Mouse (Mus musculus): Measurements from ENCODE around the gene Zfp39. TPM values are rescaled to one million over a fixed set of nuclear protein-coding genes. Genes with fewer than 3 reads are reported as not detected.

Zfp39 gene
- total and polyA plus RNA-seq, 2 experiments from 2014 or later = 4.7 to 7.1 TPM

DNA sequence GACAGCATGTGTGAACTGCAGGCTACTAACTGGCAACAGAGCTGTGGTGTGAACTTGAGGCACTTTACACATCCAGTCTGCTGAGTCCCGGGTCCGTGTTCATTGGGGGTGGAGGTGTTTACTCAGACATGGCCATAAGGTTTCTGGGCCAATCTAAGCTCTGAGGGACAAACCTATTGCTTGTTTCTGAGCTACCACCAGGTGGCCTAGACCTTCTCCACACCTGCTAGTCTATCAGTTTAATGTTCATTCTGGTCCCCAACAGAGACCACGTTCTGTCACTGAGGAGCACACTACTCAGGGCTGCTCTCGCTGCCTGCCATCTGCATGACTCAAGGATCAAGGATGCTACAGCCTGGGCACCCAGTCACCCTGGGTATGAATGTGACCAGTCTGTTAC is 27.6 kb upstream of the Zfp39 start:
- DNase-seq (ENCODE audit: low spot score) (peak; percentile 44), ATAC-seq (peak; percentile 41)
- Histone ChIP-seq H3K4me2 (ENCODE audit: low read depth, low read length) (no peak overlapping the region), H3K9ac (replicated peaks; ENCODE audit: low read length) (no peak overlapping the region), H3K9me3 (ENCODE audit: low read length) (no peaks in the 10 kb centered on the region), H3K4me1 (ENCODE audit: insufficient read depth, low read length) (0 out of 2 replicates have a peak, but pooled peaks cover 1% of the 10 kb centered on the region), H3K4me3 (ENCODE audit: low read length) (no peak overlapping the region), H3K27ac (no peak overlapping the region), H3K27me3 (ENCODE audit: insufficient read depth, low read length) (no peaks in the 10 kb centered on the region), H3K36me3 (ENCODE audit: insufficient read depth, low read length) (peaks cover 45% of the 10 kb centered on the region; the same call in 1 of the 2 replicates)
- TF ChIP-seq CTCF (IDR thresholded peaks at IDR 0.05; ENCODE audit: low read depth) = peak; percentile 57
- WGBS = 64% methylated on average over 4 of the region's 4 CpGs

DNA sequence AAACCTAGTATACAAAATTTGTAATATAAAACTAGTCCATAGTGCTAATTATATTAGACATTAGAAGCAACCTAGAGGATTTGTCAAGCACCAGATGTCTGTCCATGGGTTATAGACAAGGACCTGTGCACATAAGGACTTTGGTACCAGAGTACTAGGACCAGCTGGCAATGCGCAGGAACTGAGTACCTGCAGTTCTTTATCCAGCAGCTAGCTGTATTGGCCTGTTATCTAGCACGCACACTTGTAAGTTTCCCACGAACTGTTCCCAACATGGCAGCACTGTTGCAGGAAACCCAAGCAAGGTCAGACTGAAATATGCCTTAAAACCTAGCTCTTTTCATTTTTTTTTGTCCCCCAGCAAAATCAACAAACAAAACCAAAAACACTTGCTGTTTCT is 26.2 kb upstream of the Zfp39 start:
- ATAC-seq = no peak
- no peak for DNase-seq (ENCODE audit: low spot score)
- no peaks in the 10 kb centered on the region for H3K4me1 ChIP-seq (ENCODE audit: insufficient read depth, low read length)
- no peak overlapping the region for H3K4me2 ChIP-seq (ENCODE audit: low read depth, low read length)
- H3K9ac ChIP-seq (replicated peaks; ENCODE audit: low read length) = no peak overlapping the region
- no peak overlapping the region for H3K27ac ChIP-seq
- no peaks in the 10 kb centered on the region for H3K9me3 ChIP-seq (ENCODE audit: low read length)
- peaks cover 34% of the 10 kb centered on the region; the same call in 1 of the 2 replicates for H3K36me3 ChIP-seq (ENCODE audit: insufficient read depth, low read length)
- H3K4me3 ChIP-seq (ENCODE audit: low read length) = no peak overlapping the region
- WGBS = 84% methylated on average over 3 of the region's 3 CpGs
- no peak; the same call in 1 of the 2 replicates for TF ChIP-seq CTCF (IDR thresholded peaks at IDR 0.05; ENCODE audit: low read depth)
- no peaks in the 10 kb centered on the region for H3K27me3 ChIP-seq (ENCODE audit: insufficient read depth, low read length)

DNA sequence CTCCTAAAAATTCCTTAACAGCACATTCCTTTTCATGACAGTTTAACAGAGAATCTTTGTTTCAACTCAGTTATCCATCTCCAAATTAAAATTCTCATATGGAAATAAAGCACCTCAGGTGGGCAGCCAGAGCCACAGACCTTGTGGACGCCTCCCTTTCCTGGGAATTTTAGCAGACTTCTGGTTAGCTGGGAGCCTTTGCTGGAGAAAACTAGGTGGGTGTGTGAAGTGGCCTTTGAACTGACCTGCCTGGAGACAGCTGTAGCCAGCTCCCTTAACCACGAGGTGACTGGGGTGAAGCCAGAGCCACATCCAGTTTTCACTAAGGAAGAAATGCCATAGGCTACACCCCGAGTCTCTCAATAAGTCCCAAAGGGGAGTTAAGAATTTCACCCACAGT is 25.6 kb upstream of the Zfp39 start:
- 60% methylated on average over 3 of the region's 3 CpGs for WGBS
- no peaks in the 10 kb centered on the region for H3K9me3 ChIP-seq (ENCODE audit: low read length)
- no peak overlapping the region for H3K4me2 ChIP-seq (ENCODE audit: low read depth, low read length)
- ATAC-seq (no peak), DNase-seq (ENCODE audit: low spot score) (no peak)
- peaks cover 34% of the 10 kb centered on the region; the same call in 1 of the 2 replicates for H3K36me3 ChIP-seq (ENCODE audit: insufficient read depth, low read length)
- H3K4me1 ChIP-seq (ENCODE audit: insufficient read depth, low read length) = no peaks in the 10 kb centered on the region
- H3K9ac ChIP-seq (replicated peaks; ENCODE audit: low read length) = no peak overlapping the region
- H3K4me3 ChIP-seq (ENCODE audit: low read length) = no peak overlapping the region
- H3K27ac ChIP-seq = no peak overlapping the region
- no peaks in the 10 kb centered on the region for H3K27me3 ChIP-seq (ENCODE audit: insufficient read depth, low read length)
- TF ChIP-seq CTCF (IDR thresholded peaks at IDR 0.05; ENCODE audit: low read depth) = no peak

DNA sequence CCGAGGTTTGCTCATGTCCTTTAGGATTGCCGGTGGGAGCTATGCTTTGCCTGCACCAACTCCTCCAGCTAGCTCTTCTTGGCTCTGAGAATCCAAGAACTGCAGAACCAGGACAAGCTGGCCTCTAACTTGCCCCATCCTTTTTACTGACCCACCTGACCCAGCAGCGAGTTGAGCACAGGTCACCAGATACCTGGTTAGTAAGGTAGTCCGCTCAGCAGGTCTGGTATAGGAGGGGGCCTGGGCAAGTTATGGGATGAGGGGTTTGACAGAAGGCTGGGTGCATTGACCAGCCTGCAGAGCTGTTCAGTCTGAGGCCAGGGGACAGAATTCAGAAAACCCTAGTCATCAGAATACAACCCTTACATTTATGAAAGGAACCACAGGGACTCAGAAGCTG is 25.0 kb upstream of the Zfp39 start:
- no peak for TF ChIP-seq CTCF (IDR thresholded peaks at IDR 0.05; ENCODE audit: low read depth)
- no peak for ATAC-seq
- no peak for DNase-seq (ENCODE audit: low spot score)
- H3K9ac ChIP-seq (replicated peaks; ENCODE audit: low read length) = no peak overlapping the region
- no peaks in the 10 kb centered on the region for H3K4me1 ChIP-seq (ENCODE audit: insufficient read depth, low read length)
- no peak overlapping the region for H3K4me2 ChIP-seq (ENCODE audit: low read depth, low read length)
- no peaks in the 10 kb centered on the region for H3K9me3 ChIP-seq (ENCODE audit: low read length)
- 86% methylated on average over 4 of the region's 4 CpGs for WGBS
- H3K27ac ChIP-seq = no peak overlapping the region
- peaks cover 30% of the 10 kb centered on the region; the same call in 1 of the 2 replicates for H3K36me3 ChIP-seq (ENCODE audit: insufficient read depth, low read length)
- no peak overlapping the region for H3K4me3 ChIP-seq (ENCODE audit: low read length)
- no peaks in the 10 kb centered on the region for H3K27me3 ChIP-seq (ENCODE audit: insufficient read depth, low read length)

DNA sequence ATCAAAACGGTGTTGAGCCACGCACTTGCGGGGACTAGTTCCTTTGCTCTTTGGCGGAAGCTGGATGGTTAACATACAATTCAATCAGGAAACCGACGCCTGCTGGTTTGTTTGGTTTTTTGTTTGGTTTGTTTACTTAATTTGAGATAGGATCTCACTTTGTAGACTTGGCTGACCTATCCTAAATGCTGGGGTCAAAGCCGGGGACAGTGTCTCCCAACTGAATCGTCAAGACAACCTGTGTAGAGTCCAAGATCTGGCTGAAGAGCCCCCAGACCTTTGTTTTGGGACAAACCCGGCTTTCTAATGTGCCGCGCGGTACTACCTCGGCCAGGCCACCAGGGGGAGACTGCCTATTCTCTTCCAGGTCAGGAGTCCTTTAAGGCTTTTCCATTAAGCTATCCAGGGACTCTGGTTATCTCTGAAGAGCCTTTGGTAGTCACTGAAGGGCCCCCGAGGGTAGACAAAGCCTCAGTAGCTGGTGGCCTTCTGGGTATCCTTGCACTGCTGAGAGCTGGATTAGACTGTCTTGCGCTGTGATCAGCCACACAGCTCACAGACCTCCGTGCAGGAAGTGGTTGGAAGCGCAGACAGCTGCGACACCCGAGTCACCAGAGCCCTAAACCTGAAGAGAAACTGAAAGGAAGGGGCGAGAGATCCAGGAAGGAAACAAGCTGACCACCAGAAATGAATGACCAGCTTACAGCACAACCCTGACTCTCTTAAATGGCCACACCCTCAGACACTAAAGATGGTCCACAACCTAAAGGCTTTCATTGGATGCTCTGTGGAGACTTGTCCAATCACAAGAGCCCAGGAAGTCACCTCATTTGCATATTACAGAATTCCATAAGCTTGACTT is 24.0 kb upstream of the Zfp39 start:
- Histone ChIP-seq H3K4me2 (ENCODE audit: low read depth, low read length) (peak overlapping the region; percentile 41), H3K4me3 (ENCODE audit: low read length) (no peak overlapping the region), H3K4me1 (ENCODE audit: insufficient read depth, low read length) (no peaks in the 10 kb centered on the region), H3K9ac (replicated peaks; ENCODE audit: low read length) (0 out of 2 replicates have a peak overlapping the region, but pooled peaks have one; percentile 0), H3K36me3 (ENCODE audit: insufficient read depth, low read length) (peaks cover 20% of the 10 kb centered on the region; the same call in 1 of the 2 replicates), H3K27me3 (ENCODE audit: insufficient read depth, low read length) (no peaks in the 10 kb centered on the region), H3K9me3 (ENCODE audit: low read length) (no peaks in the 10 kb centered on the region), H3K27ac (0 out of 2 replicates have a peak overlapping the region, but pooled peaks have one; percentile 54)
- DNase-seq (ENCODE audit: low spot score) (peak; percentile 80), ATAC-seq (peak; percentile 69)
- peak; percentile 87 for TF ChIP-seq CTCF (IDR thresholded peaks at IDR 0.05; ENCODE audit: low read depth)
- WGBS = 34% methylated on average over 20 of the region's 20 CpGs

DNA sequence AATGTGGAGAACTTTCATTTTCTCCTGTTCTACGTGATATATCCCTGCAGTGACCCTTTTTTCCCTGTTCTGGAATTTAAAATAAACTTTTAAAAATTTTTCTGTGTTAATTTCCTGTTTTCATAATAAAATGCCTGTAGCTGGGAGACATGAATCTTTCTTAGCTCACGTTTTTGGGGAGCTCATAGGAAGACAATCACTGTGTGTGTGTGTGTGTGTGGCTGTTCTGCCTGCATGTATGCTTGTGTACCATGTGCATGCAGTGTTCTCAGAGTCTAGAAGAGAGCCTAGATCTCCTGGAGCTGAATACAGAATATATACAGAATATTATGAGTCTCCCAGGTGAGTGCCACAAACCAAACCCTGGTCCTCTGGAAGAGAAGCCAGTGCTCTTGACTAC is 23.0 kb upstream of the Zfp39 start:
- ATAC-seq = no peak

DNA sequence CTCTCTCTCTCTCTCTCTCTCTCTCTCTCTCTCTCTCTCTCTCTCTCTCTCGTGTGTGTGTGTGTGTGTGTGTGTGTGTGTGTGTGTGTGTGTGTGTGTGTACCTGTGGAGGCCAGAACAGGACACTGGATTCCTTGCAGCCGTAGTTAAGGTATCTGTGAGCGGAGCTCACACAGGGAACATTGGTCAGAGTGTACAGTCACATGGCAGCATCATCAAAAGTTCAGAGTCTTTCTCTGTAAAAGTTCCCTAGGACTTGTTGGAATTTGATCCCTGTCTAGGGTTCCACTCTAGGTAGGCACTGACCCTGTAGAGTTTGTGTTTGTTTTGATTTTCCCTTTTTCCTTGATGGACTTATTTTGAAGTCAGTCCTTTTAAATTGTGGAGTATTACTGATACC is 22.6 kb upstream of the Zfp39 start:
- Histone ChIP-seq H3K9ac (replicated peaks; ENCODE audit: low read length) (no peak overlapping the region), H3K9me3 (ENCODE audit: low read length) (no peaks in the 10 kb centered on the region), H3K36me3 (ENCODE audit: insufficient read depth, low read length) (peaks cover 7% of the 10 kb centered on the region; the same call in 1 of the 2 replicates), H3K27me3 (ENCODE audit: insufficient read depth, low read length) (no peaks in the 10 kb centered on the region), H3K4me3 (ENCODE audit: low read length) (no peak overlapping the region), H3K4me2 (ENCODE audit: low read depth, low read length) (no peak overlapping the region), H3K4me1 (ENCODE audit: insufficient read depth, low read length) (no peaks in the 10 kb centered on the region), H3K27ac (no peak overlapping the region)
- no peak for TF ChIP-seq CTCF (IDR thresholded peaks at IDR 0.05; ENCODE audit: low read depth)
- WGBS = 88% methylated on average over 2 of the region's 3 CpGs
- no peak for ATAC-seq
- no peak for DNase-seq (ENCODE audit: low spot score)

More for the DNA sequence above, 23.0 kb upstream of the Zfp39 start:
- H3K36me3 ChIP-seq (ENCODE audit: insufficient read depth, low read length) = peaks cover 10% of the 10 kb centered on the region; the same call in 1 of the 2 replicates
- H3K4me1 ChIP-seq (ENCODE audit: insufficient read depth, low read length) = no peaks in the 10 kb centered on the region
- WGBS = 80% methylated on average over 2 of the region's 2 CpGs
- TF ChIP-seq CTCF (IDR thresholded peaks at IDR 0.05; ENCODE audit: low read depth) = no peak
- H3K4me2 ChIP-seq (ENCODE audit: low read depth, low read length) = no peak overlapping the region
- DNase-seq (ENCODE audit: low spot score) = no peak
- H3K4me3 ChIP-seq (ENCODE audit: low read length) = no peak overlapping the region
- no peaks in the 10 kb centered on the region for H3K27me3 ChIP-seq (ENCODE audit: insufficient read depth, low read length)
- no peak overlapping the region for H3K9ac ChIP-seq (replicated peaks; ENCODE audit: low read length)
- no peaks in the 10 kb centered on the region for H3K9me3 ChIP-seq (ENCODE audit: low read length)
- no peak overlapping the region for H3K27ac ChIP-seq
